Mouse (Mus musculus) myocyte (in vitro differentiated cells): Measurements from ENCODE around the gene Gprc5d.

Experiments used
- POLR2A ChIP-seq: IDR thresholded peaks from one replicate; pipeline ENCODE4 v1.6.1; 2011; ENCODE audit warnings: low read depth, mild to moderate bottlenecking, control low read depth, moderate library complexity; ENCODE audit not compliant: insufficient read length
- USF1 ChIP-seq: IDR thresholded peaks from one replicate; pipeline ENCODE4 v1.6.1; 2011; ENCODE audit warnings: low read depth, mild to moderate bottlenecking, control low read depth, moderate library complexity

- no peak for TF ChIP-seq USF1
- no peak for TF ChIP-seq POLR2A
Measured at GRCm38 (mm10) chr6:135136439-135137161, 18.5 kb upstream of the Gprc5d start.
